Mouse (Mus musculus) neural tube, embryonic 10.5 days (tissue): ENCODE results near the gene Rhbdl2.
A peak's percentile ranks its signal among the peaks of the same experiment; 100 is the strongest.

Experiments
- DNase-seq: peaks from one replicate; pipeline ENCODE4 v3.0.0-alpha.2; 2017; ENCODE audit warnings: low spot score; ENCODE audit errors: extremely low spot score

Rhbdl2 gene

DNA sequence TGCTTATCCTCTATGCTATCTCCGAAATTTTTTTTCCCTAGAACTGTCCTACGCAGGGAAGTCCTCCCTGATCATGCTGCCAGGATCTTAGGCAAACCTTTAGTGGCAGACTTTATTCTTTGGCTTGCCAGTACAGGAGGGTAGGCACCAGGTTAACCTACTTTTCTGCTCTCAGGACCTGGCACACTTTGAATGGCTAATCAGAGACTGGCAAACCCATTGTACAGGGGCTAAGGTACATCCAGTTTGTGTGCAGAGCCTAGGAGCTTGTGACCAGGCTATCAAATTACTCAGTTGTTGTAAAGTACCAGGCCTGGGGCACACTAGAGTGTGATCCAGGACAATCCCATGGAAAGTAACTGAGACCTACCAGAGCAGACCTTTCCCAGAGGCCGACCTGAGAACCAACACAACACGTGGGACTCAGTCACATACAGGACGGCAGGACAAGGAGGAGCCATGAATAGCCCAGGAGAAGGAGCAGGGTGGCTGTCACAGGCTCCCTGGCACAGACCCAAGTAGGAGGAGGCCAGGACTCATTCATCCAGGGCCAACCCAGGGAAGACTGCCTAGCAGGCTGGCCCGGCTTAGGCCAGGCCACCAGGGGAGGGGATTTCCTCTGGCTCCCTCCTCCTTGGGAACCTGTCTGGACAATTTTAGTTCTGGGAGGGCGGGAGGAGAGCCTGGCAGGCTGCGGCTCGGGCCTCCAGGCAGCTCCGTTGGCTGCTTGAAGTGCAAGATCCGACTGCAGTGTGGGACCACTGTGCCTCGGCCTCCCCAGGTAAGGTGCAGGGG, at the start of gene Rhbdl2:
TSS of gene Rhbdl2 (plus strand) at position 684 of the 795 bp plus-strand sequence.
- DNase-seq, result no peak

DNA sequence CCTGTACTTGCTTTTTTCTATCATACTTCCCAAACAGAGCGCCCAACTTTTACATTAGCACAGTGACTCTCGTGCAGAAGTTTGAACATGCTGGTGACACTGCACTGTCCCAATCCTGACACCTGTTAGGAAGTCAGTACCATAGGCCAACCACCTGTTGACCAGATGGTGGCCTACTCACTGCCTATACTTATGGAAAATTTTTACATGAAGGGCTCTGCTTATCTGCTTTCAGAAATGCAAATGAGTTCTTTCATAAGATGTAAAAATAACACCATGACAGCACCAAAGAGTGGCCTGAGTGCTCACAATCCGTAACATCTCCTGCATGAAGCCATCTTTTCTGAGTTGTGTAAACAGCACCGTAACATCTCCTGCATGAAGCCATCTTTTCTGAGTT, 49.0 kb upstream of the Rhbdl2 start:
- no peak for DNase-seq

DNA sequence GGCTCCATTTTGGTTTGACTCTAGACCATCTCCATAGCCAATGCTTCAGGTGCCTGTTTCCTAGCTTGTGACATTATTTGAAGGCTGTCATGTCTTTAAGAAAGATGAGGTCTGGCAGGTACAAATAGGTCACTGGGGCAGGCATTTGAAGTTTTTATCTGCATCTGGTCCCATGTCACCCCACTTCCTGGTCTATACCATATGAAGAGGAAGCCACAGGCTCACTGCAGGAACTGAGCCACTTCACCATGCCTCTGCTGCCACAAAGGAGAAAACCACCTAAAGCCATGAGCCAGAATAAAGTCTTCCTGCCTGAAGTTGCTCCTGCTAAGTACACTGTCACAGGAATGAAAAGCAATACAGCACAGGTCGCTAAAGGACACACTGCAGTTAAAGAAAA, 44.8 kb upstream of the Rhbdl2 start:
- DNase-seq, result no peak

DNA sequence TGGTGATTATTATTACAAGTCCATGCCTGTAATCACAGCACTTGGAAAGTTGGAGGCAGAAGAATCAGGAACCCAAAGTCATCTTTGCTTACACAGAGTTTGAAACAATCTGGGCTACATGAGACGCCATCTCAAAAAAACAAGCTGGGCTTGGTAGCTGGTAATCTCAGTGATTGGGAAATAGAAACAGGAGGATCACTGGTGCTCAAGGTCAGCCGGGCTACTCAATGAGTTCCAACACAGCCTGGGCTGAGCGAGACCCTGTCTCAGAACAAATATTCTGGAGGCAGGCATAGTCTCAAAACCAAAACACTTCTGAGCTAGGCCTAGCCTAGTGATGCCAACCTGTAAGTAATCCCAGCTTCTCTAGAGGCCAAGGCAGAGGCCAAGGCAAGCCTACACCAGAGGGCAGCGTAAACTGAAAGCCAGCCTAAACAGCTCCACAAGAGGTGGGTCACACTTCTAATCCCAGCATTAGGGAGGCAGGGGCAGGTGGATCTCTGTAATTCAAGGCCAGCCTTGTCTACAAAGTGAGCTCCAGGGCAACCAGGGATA, 42.4 kb upstream of the Rhbdl2 start:
- no peak for DNase-seq

DNA sequence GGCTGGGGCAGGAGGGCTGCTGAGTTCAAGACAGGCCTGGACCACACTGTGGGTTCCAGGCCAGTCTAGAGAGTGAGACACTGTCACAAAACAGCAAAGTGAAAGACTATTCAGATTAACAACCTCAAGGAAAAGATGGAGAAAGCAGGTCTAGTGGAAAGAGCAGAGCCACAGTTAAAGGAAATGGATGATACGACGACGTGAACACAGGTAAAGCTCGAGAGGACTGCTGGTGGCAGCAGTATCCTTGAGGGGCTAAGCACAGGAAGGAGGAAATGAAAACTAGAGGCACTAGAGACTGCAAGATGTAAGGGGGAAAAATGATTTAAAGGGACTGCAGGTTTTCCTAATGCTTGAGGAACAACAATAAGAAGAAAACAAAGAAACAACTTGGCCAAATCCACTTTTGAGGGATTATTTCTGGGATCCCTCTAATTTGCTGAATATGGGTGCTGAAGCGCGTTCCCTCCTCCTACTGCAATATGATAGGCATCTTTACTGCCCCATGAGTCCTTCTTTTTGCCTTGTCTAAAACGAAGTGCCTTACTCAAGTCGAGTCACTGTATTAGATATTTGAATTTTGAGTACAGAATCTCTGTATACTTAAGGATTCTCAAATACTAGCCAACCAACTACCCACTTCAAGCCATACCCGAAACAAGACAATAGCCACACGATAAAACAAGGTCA, 38.8 kb upstream of the Rhbdl2 start:
- no peak for DNase-seq

DNA sequence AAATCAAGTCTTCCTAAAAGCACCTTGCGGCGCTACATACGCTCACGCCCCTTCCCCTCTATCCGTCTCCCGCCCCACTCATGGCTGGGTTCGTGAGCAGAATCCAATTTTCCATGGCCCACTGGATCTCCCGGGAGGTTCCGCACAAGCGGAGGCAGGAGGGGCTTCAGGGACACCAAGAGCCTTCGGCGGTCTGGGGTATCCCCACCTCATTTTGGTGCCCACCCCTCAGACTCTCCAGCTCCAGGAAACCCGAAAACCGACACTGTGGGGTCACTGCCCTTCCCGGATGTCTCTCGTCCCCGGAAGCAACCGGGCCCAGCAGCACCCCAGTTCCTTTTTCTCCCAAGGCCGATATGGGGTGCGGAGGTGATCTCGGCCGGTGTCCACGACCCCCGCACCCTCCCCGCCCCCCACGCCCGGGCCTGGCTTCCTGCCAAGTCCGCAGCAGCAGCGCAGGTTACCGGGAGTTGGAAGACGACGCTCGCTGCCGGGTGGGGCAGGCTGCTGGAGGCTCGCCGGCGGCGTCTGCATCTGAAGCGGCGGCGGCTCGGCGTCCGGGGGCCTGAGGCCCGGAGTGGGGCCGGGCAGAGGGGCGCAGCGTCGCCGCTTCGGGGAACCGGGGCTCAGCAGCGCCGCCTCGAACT, 38.1 kb upstream of the Rhbdl2 start:
- DNase-seq, result peak; percentile 60

DNA sequence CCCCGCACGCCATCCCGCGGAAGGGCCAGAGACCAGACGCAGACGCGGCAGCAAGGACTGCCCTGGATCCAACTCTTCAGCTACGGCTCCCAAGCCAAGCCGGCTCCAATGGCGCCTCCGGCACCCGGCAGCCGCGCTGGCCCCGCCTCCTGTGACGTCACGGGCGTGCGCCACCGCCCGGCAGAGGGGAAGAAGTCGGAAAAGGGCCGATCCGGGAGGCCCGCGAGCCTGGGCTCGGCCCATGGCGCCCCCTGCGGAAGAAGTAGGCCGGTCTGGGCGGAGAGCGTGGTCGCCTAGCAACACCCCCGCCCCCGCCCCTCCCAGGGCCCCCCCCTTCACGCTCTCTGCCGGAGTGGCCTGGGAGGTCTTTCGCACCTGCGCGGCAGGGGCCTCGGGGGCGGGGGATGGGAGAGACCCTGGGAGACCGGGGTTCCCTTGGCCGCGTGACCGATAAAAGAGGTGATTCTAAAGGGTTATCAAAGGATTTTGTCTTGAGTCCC, 37.5 kb upstream of the Rhbdl2 start, which contains the start of gene Akirin1:
TSS of gene Akirin1 (minus strand) at position 194 of the 500 bp plus-strand sequence.
- peak; percentile 99 for DNase-seq

DNA sequence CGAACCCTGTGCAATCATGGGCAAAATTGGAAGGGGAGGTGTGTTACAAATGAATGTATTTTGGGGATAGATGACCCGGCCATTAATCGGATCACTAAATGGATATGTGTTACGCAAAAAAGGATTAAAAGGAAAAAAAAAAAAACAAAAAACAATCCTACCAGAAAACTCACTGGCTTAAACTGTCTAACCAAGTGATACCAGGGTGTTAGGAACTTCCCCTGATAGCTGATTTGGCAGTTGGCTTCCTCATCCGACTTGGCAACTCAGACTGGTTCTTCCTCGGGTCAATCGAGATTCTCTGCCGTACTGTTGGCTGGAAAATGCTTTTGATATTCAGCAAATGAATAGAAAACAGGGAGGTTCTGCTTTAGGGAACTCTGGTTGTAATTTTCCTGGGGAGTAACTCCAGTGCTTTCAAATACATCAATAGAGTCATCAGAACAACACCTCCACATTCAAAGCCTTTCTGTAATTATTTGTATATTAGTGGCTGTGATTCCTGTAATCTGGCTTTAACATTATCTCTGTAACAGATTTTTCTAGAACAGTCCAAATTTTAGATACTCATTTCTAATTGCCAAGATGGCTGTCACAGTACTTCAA, 36.9 kb upstream of the Rhbdl2 start:
- no peak for DNase-seq

DNA sequence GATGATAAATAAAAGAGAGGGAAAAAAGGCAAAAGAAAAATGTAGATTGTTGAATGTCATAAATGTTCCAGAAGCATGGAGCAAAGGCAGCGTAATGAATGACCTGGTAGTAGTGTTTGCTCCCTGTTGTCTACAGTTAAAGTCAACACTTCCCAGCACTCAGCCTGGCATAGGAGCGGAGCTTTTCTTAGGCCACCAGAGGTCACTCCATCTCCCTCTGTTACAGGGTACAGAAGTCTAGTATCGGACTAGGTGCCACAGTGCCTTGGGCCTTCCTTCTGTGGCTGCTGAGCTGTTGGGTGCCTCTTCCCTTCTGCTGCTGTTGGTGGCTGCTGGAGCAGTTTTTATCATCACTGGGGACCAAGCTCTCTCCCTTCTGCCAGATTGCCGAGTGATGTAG, 29.4 kb upstream of the Rhbdl2 start:
- DNase-seq, result no peak

DNA sequence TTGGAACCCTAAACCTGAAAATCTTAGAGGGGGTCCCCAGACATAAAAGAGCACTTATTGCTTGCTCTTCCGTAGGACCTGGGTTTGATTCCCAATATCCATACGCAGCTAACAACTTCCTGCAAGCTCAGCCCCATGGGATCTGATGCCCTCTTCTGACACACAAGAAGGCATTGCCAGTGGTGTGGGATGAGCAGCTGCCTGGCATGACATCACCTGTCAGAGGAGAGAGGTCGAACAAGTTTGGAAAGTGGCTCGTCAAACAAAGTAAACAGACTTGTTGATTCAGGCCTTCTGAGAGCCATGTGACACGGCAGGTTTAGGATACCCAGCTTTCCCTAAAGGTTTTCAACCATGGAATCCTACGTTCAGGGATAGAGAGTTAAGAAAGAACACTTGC, 22.6 kb upstream of the Rhbdl2 start:
- DNase-seq, result no peak

DNA sequence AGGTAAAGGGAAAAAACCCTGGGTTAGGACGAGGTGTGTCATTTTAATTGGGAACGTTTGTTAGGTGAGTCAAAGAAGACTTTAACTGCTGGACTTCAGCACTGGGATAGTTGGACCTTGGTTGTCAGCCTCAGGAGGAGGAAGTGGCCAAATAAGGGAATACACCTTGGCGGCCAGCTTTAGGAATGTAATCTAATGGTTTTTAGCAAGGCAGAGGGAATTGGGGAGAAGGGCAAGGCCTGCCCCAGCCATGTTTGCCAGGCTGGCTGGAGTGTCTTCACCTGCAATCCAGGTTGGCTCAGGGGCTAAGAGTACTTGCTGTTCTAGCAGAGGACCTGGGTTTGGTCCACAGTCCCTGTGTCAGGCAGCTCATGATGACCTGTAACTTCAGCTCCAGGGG, 19.9 kb upstream of the Rhbdl2 start:
- DNase-seq, result no peak

DNA sequence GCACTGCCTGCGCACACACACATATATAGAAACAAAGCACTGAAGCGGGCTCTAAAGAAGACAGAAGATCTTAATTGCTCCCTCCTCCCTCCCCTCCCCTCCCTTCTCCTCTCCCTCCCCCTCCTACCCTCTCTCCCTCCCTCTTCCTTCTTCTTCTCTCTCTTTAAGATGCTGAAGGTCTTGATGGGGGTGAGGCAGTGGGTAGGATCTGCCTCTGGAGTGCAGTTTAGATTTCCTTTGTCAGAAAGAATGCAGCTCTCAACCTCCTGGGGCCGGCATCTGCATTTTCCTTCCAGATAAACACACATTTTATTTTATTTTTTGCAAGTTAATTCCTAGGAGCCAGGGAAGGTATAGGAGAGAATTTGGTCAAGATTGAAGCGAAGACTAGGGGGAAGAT, 19.4 kb upstream of the Rhbdl2 start:
- no peak for DNase-seq

DNA sequence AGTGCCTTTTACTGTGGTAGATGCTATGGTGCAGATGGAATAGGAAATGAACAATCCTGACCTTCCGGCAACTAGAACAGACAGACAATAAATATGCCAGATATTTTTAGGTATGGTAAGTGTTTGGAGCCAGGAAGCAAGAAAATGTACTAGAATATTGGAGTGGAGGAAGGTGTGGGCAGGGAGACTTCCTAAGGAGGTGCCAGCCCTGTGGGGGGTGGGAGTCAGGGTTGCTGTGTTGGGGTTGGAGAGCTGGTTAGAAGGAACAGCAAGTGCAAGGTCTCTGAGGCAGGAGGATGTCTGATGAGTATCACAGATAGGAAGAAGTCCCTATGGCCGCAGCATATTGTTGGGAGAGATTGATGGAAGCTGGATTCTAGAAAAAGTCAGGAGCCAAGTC, 5.0 kb downstream of the Rhbdl2 start:
- no peak for DNase-seq

DNA sequence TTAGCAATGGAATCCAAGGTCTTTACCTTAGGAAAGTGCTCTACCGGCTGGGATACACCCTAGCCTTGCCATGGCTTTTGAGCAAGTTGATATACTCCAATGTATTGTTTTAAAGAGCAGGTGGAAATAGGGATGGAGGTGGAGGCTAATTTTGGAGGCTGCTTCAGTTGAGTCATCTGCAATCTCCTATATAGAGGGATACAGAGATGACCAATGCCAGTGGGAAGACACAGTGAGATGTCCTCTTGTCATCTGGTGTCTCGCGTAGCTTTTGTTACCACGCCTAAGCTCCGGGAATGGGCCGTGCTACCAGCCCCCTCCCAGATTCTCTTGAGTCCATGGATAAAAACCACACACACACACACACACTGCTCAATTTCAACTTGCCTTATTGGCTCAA, 5.5 kb downstream of the Rhbdl2 start:
- DNase-seq, result no peak

DNA sequence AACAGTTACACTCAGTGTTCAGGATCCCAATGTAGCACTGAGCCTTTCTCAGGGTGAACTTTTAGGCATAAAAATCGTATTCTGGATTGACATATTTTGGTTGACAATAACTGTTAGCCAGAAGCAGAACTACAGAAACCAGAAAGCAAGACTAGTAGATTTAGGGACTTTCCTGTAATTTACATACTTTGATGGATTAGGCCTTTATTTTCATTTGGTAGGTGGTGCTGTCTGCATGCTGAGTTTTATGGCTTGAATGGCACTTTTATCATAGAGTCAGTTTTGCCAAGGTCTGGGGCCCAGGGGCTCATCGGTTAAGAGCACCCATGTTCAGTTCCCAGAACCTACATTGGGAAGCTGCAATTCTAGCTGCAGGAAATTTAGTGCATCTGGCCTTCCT, 7.4 kb downstream of the Rhbdl2 start:
- DNase-seq, result no peak

DNA sequence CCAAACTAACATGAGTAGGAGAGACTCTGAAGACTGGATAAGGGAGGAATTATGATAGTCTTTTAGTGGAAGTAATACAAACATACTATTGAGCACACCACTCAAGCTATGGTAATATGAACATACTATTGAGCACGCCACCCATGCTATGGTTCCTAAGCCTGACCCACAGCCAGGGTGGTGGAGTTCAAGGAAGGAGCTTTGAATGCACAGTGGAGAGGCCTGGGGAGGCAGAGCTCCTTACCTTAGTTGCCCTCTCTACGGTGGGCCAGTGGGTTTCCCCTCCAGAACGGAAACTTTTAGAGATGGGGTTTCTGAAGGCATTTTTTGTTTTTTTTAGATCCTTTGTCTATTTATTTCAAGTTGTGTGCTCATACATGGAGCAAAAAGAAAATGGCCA, 9.7 kb downstream of the Rhbdl2 start:
- DNase-seq, result no peak

DNA sequence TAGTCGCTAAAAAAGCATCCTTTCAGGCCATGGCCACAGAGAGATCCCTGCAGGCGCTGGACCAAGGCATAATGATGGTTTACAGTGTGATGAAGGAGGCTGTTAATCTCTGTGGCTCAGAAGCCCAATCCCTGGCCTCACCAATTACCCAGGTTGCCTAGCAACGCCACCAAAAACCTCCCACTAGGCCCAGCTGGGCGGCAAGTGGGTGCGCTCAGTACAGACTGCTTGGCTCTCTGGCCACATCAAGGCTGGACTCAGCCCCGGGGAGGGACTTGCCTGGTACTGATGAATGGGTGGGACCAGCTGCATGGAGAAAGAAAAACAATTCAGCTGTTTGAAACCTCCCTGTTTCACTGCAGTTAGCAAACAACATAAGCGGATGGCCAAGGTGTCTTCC, 10.2 kb downstream of the Rhbdl2 start:
- peak; percentile 48 for DNase-seq

DNA sequence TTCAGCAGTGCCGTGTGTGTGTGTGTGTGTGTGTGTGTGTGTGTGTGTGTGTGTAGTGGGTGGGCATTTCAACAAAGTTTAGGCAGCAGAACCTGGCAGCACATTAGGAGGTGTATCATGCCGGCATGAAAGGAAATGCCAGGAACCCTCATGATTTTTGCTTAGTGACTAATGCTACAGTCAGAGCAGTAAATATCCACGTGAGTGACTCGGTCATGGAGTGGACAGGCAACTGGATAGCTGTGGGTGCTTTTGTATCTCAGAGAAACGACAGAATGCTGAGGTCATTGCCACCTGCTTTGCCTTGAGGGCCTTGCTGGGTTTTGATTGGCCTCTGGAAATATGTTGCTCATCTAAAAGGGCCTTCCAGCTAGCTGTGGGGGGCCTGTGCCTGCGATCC, 16.0 kb downstream of the Rhbdl2 start:
- DNase-seq, result no peak

DNA sequence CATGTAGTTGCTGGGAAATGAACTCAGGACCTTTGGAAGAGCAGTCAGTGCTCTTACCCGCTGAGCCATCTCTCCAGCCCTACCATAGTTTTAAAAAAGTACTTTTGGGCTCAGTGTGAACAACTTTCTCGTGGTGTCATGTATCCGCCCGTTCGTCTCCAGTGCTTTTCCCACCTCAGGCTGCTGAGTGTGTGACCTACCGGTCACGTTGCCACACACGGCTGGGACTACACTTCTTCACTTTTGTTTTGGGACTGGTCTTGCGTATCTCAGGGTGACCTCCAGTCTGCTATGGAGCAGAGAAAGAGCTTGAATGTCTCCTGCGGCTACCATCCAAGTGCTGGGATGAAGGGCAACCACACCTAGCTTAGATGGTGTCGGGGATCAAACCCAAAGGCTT, 20.6 kb downstream of the Rhbdl2 start:
- DNase-seq, result no peak

DNA sequence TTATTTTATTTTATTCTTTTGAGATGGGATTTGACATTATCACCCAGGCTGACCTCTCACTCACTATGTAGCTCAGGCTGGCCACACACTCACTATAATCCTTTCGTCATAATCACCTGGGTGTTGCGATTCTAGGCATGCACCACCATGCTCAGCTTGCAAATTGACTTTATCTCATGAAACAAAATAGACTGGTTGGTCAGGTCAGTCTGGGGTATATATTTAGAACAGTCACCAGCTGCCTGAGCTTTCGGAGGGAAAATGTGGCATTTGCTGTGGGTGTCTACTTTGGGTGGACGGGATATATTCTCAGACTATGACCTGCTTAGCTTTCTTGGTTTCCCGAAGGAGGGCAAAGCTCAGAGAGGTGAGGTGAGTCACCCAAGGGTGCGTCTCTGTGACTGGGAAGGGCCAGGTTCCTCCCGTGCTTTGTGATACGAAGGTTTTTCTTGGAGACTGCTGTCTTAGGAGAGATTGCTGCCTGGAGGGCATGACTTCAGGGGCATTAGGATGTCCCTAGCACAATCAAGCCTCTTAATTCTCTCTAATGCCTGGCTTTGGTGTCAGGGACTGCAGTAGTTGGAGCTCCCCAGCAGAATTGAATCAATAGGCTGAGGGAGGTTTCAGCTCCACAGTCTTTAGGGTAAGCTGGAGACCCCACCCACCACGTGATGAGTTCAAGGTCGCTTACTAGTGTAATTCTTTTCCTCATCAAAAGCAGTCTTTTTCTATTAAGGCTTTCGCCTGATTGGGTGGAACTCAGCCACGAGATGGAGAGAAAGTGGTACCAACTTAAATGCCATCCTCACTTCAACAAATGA, 23.0 kb downstream of the Rhbdl2 start:
- DNase-seq, result no peak

DNA sequence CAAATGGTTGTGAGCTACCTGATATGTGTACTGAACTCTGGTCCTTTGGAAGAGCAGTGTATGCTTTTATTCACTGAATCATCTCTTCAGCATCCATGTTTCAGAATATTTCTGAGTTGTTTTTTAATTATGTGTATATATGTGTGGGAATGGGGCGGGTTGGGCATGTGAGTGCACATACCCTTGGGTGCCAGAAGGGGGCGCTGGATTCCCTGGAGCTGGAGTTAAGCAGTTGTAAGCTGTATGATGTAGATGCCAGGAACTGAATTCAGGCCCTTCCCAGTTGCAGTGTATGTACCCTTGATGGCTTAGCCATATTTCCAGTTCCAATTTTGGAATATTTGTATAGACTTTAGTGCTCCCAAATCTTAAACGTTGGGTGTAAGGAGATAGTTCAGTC, 24.9 kb downstream of the Rhbdl2 start:
- no peak for DNase-seq
